Mouse (Mus musculus): ENCODE measurements at regions not wholly inside any gene's neighbourhood (a gene's known extent, or its start where the extent isn't known, plus 50 kb on each side); places are given as distances from the start of the nearest gene placed in this dataset.

- TF ChIP-seq POLR2A (IDR thresholded peaks at IDR 0.05; ENCODE audit: borderline replicate concordance, extremely low read depth, insufficient read depth, insufficient read length): no peak
- Histone ChIP-seq H3K36me3 (ENCODE audit: control insufficient read depth, insufficient read depth, low read length) (no peaks in the 10 kb centered on the region), H3K4me1 (ENCODE audit: control insufficient read depth, insufficient read depth, low read length) (no peaks in the 10 kb centered on the region), H3K27ac (replicated peaks; ENCODE audit: low read depth, low read length) (no peak overlapping the region), H3K4me2 (replicated peaks; ENCODE audit: low read depth, low read length, severe bottlenecking) (no peak overlapping the region), H3K9ac (ENCODE audit: low read depth, low read length, severe bottlenecking) (no peak overlapping the region), H3K4me3 (replicated peaks; ENCODE audit: low read length) (no peak overlapping the region), H3K9me3 (ENCODE audit: control insufficient read depth, low read length) (no peaks in the 10 kb centered on the region), H3K27me3 (ENCODE audit: control insufficient read depth, insufficient read depth, low read length) (no peaks in the 10 kb centered on the region)
- DNase-seq (ENCODE audit: low spot score) (no peak), ATAC-seq (ENCODE audit: low FRiP score, low read depth) (no peak)
- WGBS: 93% methylated on average over 1 of the region's 1 CpGs
Measured at GRCm38 (mm10) chr13:91301849-91302248, 78.1 kb upstream of the Atg10 start.

GRCm38 (mm10) chr13:91305697-91306405 is 82.1 kb upstream of the Atg10 start:
- ATAC-seq (ENCODE audit: low FRiP score, low read depth): no peak
- Histone ChIP-seq H3K9ac (ENCODE audit: low read depth, low read length, severe bottlenecking) (no peak overlapping the region), H3K4me1 (ENCODE audit: control insufficient read depth, insufficient read depth, low read length) (no peaks in the 10 kb centered on the region), H3K4me3 (replicated peaks; ENCODE audit: low read length) (no peak overlapping the region), H3K4me2 (replicated peaks; ENCODE audit: low read depth, low read length, severe bottlenecking) (no peak overlapping the region), H3K27ac (replicated peaks; ENCODE audit: low read depth, low read length) (no peak overlapping the region), H3K9me3 (ENCODE audit: control insufficient read depth, low read length) (no peaks in the 10 kb centered on the region), H3K36me3 (ENCODE audit: control insufficient read depth, insufficient read depth, low read length) (no peaks in the 10 kb centered on the region), H3K27me3 (ENCODE audit: control insufficient read depth, insufficient read depth, low read length) (no peaks in the 10 kb centered on the region)
- WGBS: 73% methylated on average over 6 of the region's 6 CpGs
- no peak for TF ChIP-seq POLR2A (IDR thresholded peaks at IDR 0.05; ENCODE audit: borderline replicate concordance, extremely low read depth, insufficient read depth, insufficient read length)
- DNase-seq (ENCODE audit: low spot score): no peak

GRCm38 (mm10) chr13:91306545-91306944 is 82.8 kb upstream of the Atg10 start:
- Histone ChIP-seq H3K9ac (ENCODE audit: low read depth, low read length, severe bottlenecking) (no peak overlapping the region), H3K4me1 (ENCODE audit: control insufficient read depth, insufficient read depth, low read length) (no peaks in the 10 kb centered on the region), H3K36me3 (ENCODE audit: control insufficient read depth, insufficient read depth, low read length) (no peaks in the 10 kb centered on the region), H3K4me2 (replicated peaks; ENCODE audit: low read depth, low read length, severe bottlenecking) (no peak overlapping the region), H3K27me3 (ENCODE audit: control insufficient read depth, insufficient read depth, low read length) (no peaks in the 10 kb centered on the region), H3K4me3 (replicated peaks; ENCODE audit: low read length) (no peak overlapping the region), H3K27ac (replicated peaks; ENCODE audit: low read depth, low read length) (no peak overlapping the region), H3K9me3 (ENCODE audit: control insufficient read depth, low read length) (no peaks in the 10 kb centered on the region)
- TF ChIP-seq POLR2A (IDR thresholded peaks at IDR 0.05; ENCODE audit: borderline replicate concordance, extremely low read depth, insufficient read depth, insufficient read length): no peak
- no peak for ATAC-seq (ENCODE audit: low FRiP score, low read depth)
- no peak for DNase-seq (ENCODE audit: low spot score)
- 85% methylated on average over 4 of the region's 4 CpGs for WGBS

GRCm38 (mm10) chr13:91312905-91313571 is 89.3 kb upstream of the Atg10 start:
- H3K27me3 ChIP-seq (ENCODE audit: control insufficient read depth, insufficient read depth, low read length): no peaks in the 10 kb centered on the region
- no peaks in the 10 kb centered on the region for H3K9me3 ChIP-seq (ENCODE audit: control insufficient read depth, low read length)
- no peaks in the 10 kb centered on the region for H3K36me3 ChIP-seq (ENCODE audit: control insufficient read depth, insufficient read depth, low read length)
- DNase-seq (ENCODE audit: low spot score) (no peak), ATAC-seq (ENCODE audit: low FRiP score, low read depth) (no peak)
- WGBS: 79% methylated on average over 5 of the region's 5 CpGs
- H3K9ac ChIP-seq (ENCODE audit: low read depth, low read length, severe bottlenecking): no peak overlapping the region
- no peaks in the 10 kb centered on the region for H3K4me1 ChIP-seq (ENCODE audit: control insufficient read depth, insufficient read depth, low read length)
- no peak overlapping the region for H3K4me2 ChIP-seq (replicated peaks; ENCODE audit: low read depth, low read length, severe bottlenecking)
- TF ChIP-seq POLR2A (IDR thresholded peaks at IDR 0.05; ENCODE audit: borderline replicate concordance, extremely low read depth, insufficient read depth, insufficient read length): no peak
- no peak overlapping the region for H3K27ac ChIP-seq (replicated peaks; ENCODE audit: low read depth, low read length)
- no peak overlapping the region for H3K4me3 ChIP-seq (replicated peaks; ENCODE audit: low read length)

- no peak overlapping the region for H3K27ac ChIP-seq (replicated peaks; ENCODE audit: low read depth, low read length)
- no peaks in the 10 kb centered on the region for H3K4me1 ChIP-seq (ENCODE audit: control insufficient read depth, insufficient read depth, low read length)
- WGBS: 85% methylated on average over 6 of the region's 6 CpGs
- no peak overlapping the region for H3K4me2 ChIP-seq (replicated peaks; ENCODE audit: low read depth, low read length, severe bottlenecking)
- no peak overlapping the region for H3K9ac ChIP-seq (ENCODE audit: low read depth, low read length, severe bottlenecking)
- no peaks in the 10 kb centered on the region for H3K36me3 ChIP-seq (ENCODE audit: control insufficient read depth, insufficient read depth, low read length)
- ATAC-seq (ENCODE audit: low FRiP score, low read depth): no peak
- no peak for TF ChIP-seq POLR2A (IDR thresholded peaks at IDR 0.05; ENCODE audit: borderline replicate concordance, extremely low read depth, insufficient read depth, insufficient read length)
- no peaks in the 10 kb centered on the region for H3K9me3 ChIP-seq (ENCODE audit: control insufficient read depth, low read length)
- H3K4me3 ChIP-seq (replicated peaks; ENCODE audit: low read length): no peak overlapping the region
- DNase-seq (ENCODE audit: low spot score): no peak
- no peaks in the 10 kb centered on the region for H3K27me3 ChIP-seq (ENCODE audit: control insufficient read depth, insufficient read depth, low read length)
Measured at GRCm38 (mm10) chr13:91322331-91322730, 98.6 kb upstream of the Atg10 start.

All from limb, embryonic 14.5 days (tissue).